Mouse (Mus musculus) spleen, postnatal 10 days (tissue): Measurements from ENCODE around the gene Zfp410.
"Not testable (repeated sequence)": the region's sequence is repeated elsewhere in the genome, so short reads cannot be mapped to it uniquely, and the experiment has no call there.

Experiments
- DNase-seq, 2 experiments: peaks; one replicate each; pipeline ENCODE4 v3.0.0; 2021 to 2022; ENCODE audit warnings: low spot score in 2 of 2

Gene Zfp410

GRCm38 (mm10) chr12:84316721-84317621 is at the start of gene Zfp410:
TSS of gene Zfp410 (plus strand) at chr12:84316852.
- peak; percentile 84 to 88 for DNase-seq

GRCm38 (mm10) chr12:84267264-84267663 is 49.4 kb upstream of the Zfp410 start:
- DNase-seq, result no peak

GRCm38 (mm10) chr12:84273366-84273765 is 43.3 kb upstream of the Zfp410 start:
- DNase-seq, result no peak

- peak in 1 of 2 experiments; percentile 17 for DNase-seq
These were observed 41.4 kb upstream of the Zfp410 start for GRCm38 (mm10) chr12:84275288-84275687.

GRCm38 (mm10) chr12:84276288-84276687 is 40.4 kb upstream of the Zfp410 start:
- DNase-seq, result no peak

GRCm38 (mm10) chr12:84276799-84277198 is 39.9 kb upstream of the Zfp410 start:
- no peak for DNase-seq

- no peak for DNase-seq
These were observed 38.8 kb upstream of the Zfp410 start for GRCm38 (mm10) chr12:84277832-84278231.

GRCm38 (mm10) chr12:84278901-84279300 is 37.8 kb upstream of the Zfp410 start:
- no peak for DNase-seq

GRCm38 (mm10) chr12:84284391-84284790 is 32.3 kb upstream of the Zfp410 start:
- DNase-seq, result no peak

GRCm38 (mm10) chr12:84284885-84285592 is 31.6 kb upstream of the Zfp410 start, which contains the start of gene Ptgr2:
TSS of gene Ptgr2 (plus strand) at chr12:84285232.
- peak; percentile 83 to 95 for DNase-seq

- no peak for DNase-seq
These were observed 31.1 kb upstream of the Zfp410 start for GRCm38 (mm10) chr12:84285593-84285968.

- DNase-seq, result peak; percentile 68 to 85
These were observed 28.2 kb upstream of the Zfp410 start for GRCm38 (mm10) chr12:84288461-84288860.

- DNase-seq, result no peak
These were observed 18.8 kb upstream of the Zfp410 start for GRCm38 (mm10) chr12:84297851-84298250.

- DNase-seq, result peak in 1 of 2 experiments; percentile 31
These were observed 17.4 kb upstream of the Zfp410 start for GRCm38 (mm10) chr12:84299265-84299664.

GRCm38 (mm10) chr12:84304101-84304500 is 12.6 kb upstream of the Zfp410 start:
- DNase-seq, result no peak

- no peak for DNase-seq
These were observed 12.1 kb upstream of the Zfp410 start for GRCm38 (mm10) chr12:84304554-84304953.

- DNase-seq, result no peak
These were observed 5.3 kb upstream of the Zfp410 start for GRCm38 (mm10) chr12:84311306-84311705.

GRCm38 (mm10) chr12:84316006-84316405 is 646 bp upstream of the Zfp410 start:
- no peak for DNase-seq

GRCm38 (mm10) chr12:84327111-84327512 is 10.5 kb downstream of the Zfp410 start:
- DNase-seq, result no peak

- no peak for DNase-seq
These were observed 20.4 kb downstream of the Zfp410 start for GRCm38 (mm10) chr12:84336963-84337625.

- peak in 1 of 2 experiments; percentile 62 for DNase-seq
These were observed 30.5 kb downstream of the Zfp410 start for GRCm38 (mm10) chr12:84347192-84347591.

GRCm38 (mm10) chr12:84358699-84359098 is 42.0 kb downstream of the Zfp410 start:
- DNase-seq, result not testable (repeated sequence)
